Mouse (Mus musculus) kidney, embryonic 15.5 days (tissue): ENCODE results near the gene Ric8b. TPM values are rescaled to one million over a fixed set of nuclear protein-coding genes. Genes with fewer than 3 reads are reported as not detected.

ENCODE experiments used
- ATAC-seq: fragments of 200-750 bp; cut with Nextera tagmentation; replicated peaks from 2 replicates; pipeline ENCODE4 v1.8.0; 2017; ENCODE audit warnings: moderate TSS enrichment; ENCODE audit not compliant: low FRiP score
- H3K27ac ChIP-seq: fragments of 300-500 bp; sonication (generic); 2 replicates; pipeline ENCODE4 v1.5.1; 2015; ENCODE audit warnings: mild to moderate bottlenecking, inconsistent platforms
- H3K27me3 ChIP-seq: fragments of 300-500 bp; sonication (generic); 2 replicates; pipeline ENCODE4 v1.6.1; 2015; ENCODE audit warnings: inconsistent platforms
- H3K36me3 ChIP-seq: fragments of 300-500 bp; sonication (generic); 2 replicates; pipeline ENCODE4 v1.6.1; 2015; ENCODE audit warnings: inconsistent platforms
- H3K4me1 ChIP-seq: fragments of 300-500 bp; sonication (generic); 2 replicates; pipeline ENCODE4 v1.6.1; 2015; ENCODE audit warnings: inconsistent platforms
- H3K4me2 ChIP-seq: fragments of 300-500 bp; sonication (generic); 2 replicates; pipeline ENCODE4 v1.6.1; 2015; ENCODE audit warnings: moderate library complexity, mild to moderate bottlenecking, inconsistent platforms
- H3K4me3 ChIP-seq: fragments of 300-500 bp; sonication (generic); replicated peaks from 2 replicates; pipeline ENCODE4 v1.5.1; 2015; ENCODE audit warnings: mild to moderate bottlenecking, inconsistent platforms
- H3K9ac ChIP-seq: fragments of 300-500 bp; sonication (generic); 2 replicates; pipeline ENCODE4 v1.6.1; 2015; ENCODE audit warnings: mild to moderate bottlenecking, inconsistent platforms
- H3K9me3 ChIP-seq: fragments of 300-500 bp; sonication (generic); replicated peaks from 2 replicates; pipeline ENCODE4 v1.6.1; 2016; ENCODE audit warnings: inconsistent platforms
- WGBS: fragments of 180-500 bp; shearing (Covaris S2); methylation state at CpG from one replicate; pipeline ENCODE4 v1.1.7; 2015; ENCODE audit warnings: mixed read lengths; 5-methylcytosine and 5-hydroxymethylcytosine counted together
- polyA plus RNA-seq: library from polyadenylated mRNA; unstranded; fragments of >200 nt; fragmentation: Nextera tagmentation; extraction: Ambion mirVana; gene quantifications from 2 replicates; pipeline ENCODE4 v1.2.1, GENCODE M21; 2015

Gene Ric8b
- polyA plus RNA-seq, 1 experiment from 2014 or later = 23.3 TPM

DNA sequence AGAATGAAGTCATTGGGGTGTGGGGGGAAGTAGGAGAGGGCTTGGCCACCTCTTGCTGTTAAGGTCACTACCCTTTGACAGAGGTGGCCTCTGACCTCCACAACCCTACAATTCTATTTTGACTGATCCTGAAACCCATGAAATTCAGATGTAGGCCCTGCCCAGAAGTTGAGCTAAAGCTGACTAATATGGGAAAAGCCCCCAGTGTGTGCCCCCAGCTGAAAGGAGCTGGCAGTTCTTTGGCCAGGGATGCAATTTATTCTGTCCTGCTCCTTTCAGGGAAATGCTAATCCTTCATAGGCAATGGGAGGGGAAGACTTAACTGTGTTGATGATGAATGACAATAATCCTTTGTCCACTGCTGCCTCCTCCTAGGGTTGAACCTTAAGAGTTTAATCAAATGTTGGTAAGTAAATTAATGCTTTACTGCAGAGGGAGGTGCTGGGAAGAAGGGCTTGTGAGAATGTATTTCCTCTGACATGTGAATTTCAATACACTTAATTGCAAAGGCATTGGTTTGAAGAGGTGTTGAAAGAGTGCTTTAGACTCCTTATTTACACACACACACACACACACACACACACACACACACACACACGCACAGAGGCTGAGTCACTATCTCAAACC lies 6.5 kb upstream of the Ric8b start:
- H3K9ac ChIP-seq = no peak overlapping the region
- H3K9me3 ChIP-seq = no peaks in the 10 kb centered on the region
- H3K4me2 ChIP-seq = no peak overlapping the region
- 61% methylated on average over 1 of the region's 1 CpGs for WGBS
- peaks cover 7% of the 10 kb centered on the region; the same call in 1 of the 2 replicates for H3K4me1 ChIP-seq
- ATAC-seq = no peak
- H3K27ac ChIP-seq = no peak overlapping the region
- no peaks in the 10 kb centered on the region for H3K36me3 ChIP-seq
- H3K4me3 ChIP-seq = no peak overlapping the region
- H3K27me3 ChIP-seq = 0 out of 2 replicates have a peak, but pooled peaks cover 3% of the 10 kb centered on the region

GRCm38 (mm10) chr10:84913148-84913547 lies 4.3 kb upstream of the Ric8b start:
- no peak for ATAC-seq
- WGBS = 81% methylated on average over 1 of the region's 1 CpGs
- H3K4me2 ChIP-seq = no peak overlapping the region
- no peaks in the 10 kb centered on the region for H3K9me3 ChIP-seq
- H3K9ac ChIP-seq = no peak overlapping the region
- peaks cover 9% of the 10 kb centered on the region for H3K4me1 ChIP-seq
- H3K36me3 ChIP-seq = no peaks in the 10 kb centered on the region
- no peak overlapping the region for H3K27ac ChIP-seq
- no peaks in the 10 kb centered on the region for H3K27me3 ChIP-seq
- H3K4me3 ChIP-seq = no peak overlapping the region

GRCm38 (mm10) chr10:84915476-84915875 lies 1.9 kb upstream of the Ric8b start:
- no peak overlapping the region for H3K9ac ChIP-seq
- WGBS = 85% methylated on average over 6 of the region's 6 CpGs
- H3K9me3 ChIP-seq = no peaks in the 10 kb centered on the region

DNA sequence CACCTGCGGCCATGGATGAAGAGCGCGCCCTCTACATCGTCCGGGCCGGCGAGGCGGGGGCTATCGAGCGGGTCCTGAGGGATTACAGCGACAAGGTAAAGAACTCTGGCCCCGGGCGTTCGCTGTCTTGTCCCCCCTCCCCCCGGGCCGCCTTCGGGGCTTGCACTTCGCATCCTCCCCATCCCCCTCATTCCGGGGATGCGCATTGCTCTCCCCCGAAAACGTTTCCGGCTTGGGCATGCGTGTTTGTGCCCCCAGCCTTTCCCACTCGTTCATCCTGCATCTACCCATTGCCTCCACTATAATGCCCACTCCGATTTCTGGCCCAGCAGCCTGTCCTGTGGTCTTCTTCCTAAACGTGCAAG lies 297 bp downstream of the Ric8b start:
- ATAC-seq = peak; percentile 3; the same call in 1 of the 2 replicates
- Histone ChIP-seq H3K4me3 (peak overlapping the region; percentile 78), H3K27ac (peak overlapping the region; percentile 96), H3K9ac (peak overlapping the region; percentile 76), H3K36me3 (no peaks in the 10 kb centered on the region), H3K27me3 (no peaks in the 10 kb centered on the region), H3K4me2 (peak overlapping the region; percentile 78), H3K4me1 (peaks cover 26% of the 10 kb centered on the region), H3K9me3 (no peaks in the 10 kb centered on the region)
- WGBS = under 1% methylated on average over 19 of the region's 27 CpGs

More at GRCm38 (mm10) chr10:84915476-84915875, 1.9 kb upstream of the Ric8b start:
- Histone ChIP-seq H3K27me3 (no peaks in the 10 kb centered on the region), H3K36me3 (no peaks in the 10 kb centered on the region), H3K4me2 (no peak overlapping the region), H3K4me1 (peaks cover 22% of the 10 kb centered on the region), H3K4me3 (no peak overlapping the region), H3K27ac (no peak overlapping the region)
- no peak for ATAC-seq

- Histone ChIP-seq H3K4me1 (peaks cover 28% of the 10 kb centered on the region), H3K27ac (no peak overlapping the region), H3K9me3 (no peaks in the 10 kb centered on the region), H3K4me3 (no peak overlapping the region), H3K36me3 (peaks cover 33% of the 10 kb centered on the region), H3K9ac (no peak overlapping the region), H3K4me2 (no peak overlapping the region), H3K27me3 (no peaks in the 10 kb centered on the region)
- WGBS = 40% methylated on average over 7 of the region's 7 CpGs
- no peak for ATAC-seq
Measured at GRCm38 (mm10) chr10:84926336-84926735, 8.9 kb downstream of the Ric8b start.

- 85% methylated on average over 4 of the region's 4 CpGs for WGBS
Measured at GRCm38 (mm10) chr10:84926885-84927284, 9.5 kb downstream of the Ric8b start.

GRCm38 (mm10) chr10:84928465-84928864 lies 11.0 kb downstream of the Ric8b start:
- peaks cover 21% of the 10 kb centered on the region for H3K4me1 ChIP-seq
- H3K9ac ChIP-seq = no peak overlapping the region
- no peak for ATAC-seq
- H3K4me3 ChIP-seq = no peak overlapping the region
- H3K27ac ChIP-seq = no peak overlapping the region
- 84% methylated on average over 4 of the region's 4 CpGs for WGBS
- no peak overlapping the region for H3K4me2 ChIP-seq
- H3K9me3 ChIP-seq = no peaks in the 10 kb centered on the region
- H3K27me3 ChIP-seq = no peaks in the 10 kb centered on the region
- peaks cover 33% of the 10 kb centered on the region for H3K36me3 ChIP-seq

More at GRCm38 (mm10) chr10:84926885-84927284, 9.5 kb downstream of the Ric8b start:
- Histone ChIP-seq H3K9me3 (no peaks in the 10 kb centered on the region), H3K27me3 (no peaks in the 10 kb centered on the region), H3K4me3 (no peak overlapping the region), H3K9ac (no peak overlapping the region), H3K27ac (no peak overlapping the region), H3K36me3 (peaks cover 33% of the 10 kb centered on the region), H3K4me1 (peaks cover 28% of the 10 kb centered on the region), H3K4me2 (no peak overlapping the region)
- ATAC-seq = no peak

DNA sequence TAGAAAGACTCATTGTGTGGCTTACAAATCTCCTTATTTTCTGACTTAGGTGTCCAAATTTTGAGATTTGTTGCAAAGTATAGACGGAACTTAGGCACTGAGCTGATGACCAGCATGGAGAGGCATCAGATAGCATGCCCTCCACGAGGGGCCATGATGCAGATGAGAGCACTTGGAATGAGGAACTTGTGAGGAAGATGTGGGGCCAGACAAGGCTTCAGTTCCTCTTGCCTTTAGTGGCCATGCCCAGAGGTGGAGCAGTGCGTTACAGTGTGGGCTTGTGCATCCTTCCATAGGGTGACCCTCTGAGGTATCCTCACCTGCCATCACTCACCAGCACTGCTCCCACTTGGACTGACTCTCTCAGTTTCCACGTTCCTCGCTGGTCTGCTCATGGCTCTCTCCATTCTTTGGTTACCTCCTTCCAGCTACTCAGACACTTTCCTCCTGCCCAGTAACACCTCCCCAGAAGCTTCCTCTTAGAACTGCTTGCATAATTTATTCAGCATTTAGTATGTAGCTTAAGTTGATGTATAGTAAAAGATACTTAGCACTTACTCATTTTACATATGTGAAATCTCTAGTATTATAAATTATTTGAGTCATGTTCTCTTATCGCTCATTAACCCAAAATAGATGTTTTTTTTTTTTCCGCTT lies 18.3 kb downstream of the Ric8b start:
- Histone ChIP-seq H3K27me3 (no peaks in the 10 kb centered on the region), H3K4me2 (no peak overlapping the region), H3K4me1 (no peaks in the 10 kb centered on the region), H3K4me3 (no peak overlapping the region), H3K9ac (no peak overlapping the region), H3K9me3 (no peaks in the 10 kb centered on the region), H3K36me3 (no peaks in the 10 kb centered on the region), H3K27ac (no peak overlapping the region)
- WGBS = 81% methylated on average over 7 of the region's 7 CpGs
- ATAC-seq = no peak

GRCm38 (mm10) chr10:84936832-84937515 lies 19.6 kb downstream of the Ric8b start:
- Histone ChIP-seq H3K36me3 (no peaks in the 10 kb centered on the region), H3K4me1 (no peaks in the 10 kb centered on the region), H3K27ac (no peak overlapping the region), H3K4me2 (no peak overlapping the region), H3K9me3 (no peaks in the 10 kb centered on the region), H3K27me3 (no peaks in the 10 kb centered on the region), H3K9ac (no peak overlapping the region), H3K4me3 (no peak overlapping the region)
- 56% methylated on average over 4 of the region's 4 CpGs for WGBS
- ATAC-seq = no peak

DNA sequence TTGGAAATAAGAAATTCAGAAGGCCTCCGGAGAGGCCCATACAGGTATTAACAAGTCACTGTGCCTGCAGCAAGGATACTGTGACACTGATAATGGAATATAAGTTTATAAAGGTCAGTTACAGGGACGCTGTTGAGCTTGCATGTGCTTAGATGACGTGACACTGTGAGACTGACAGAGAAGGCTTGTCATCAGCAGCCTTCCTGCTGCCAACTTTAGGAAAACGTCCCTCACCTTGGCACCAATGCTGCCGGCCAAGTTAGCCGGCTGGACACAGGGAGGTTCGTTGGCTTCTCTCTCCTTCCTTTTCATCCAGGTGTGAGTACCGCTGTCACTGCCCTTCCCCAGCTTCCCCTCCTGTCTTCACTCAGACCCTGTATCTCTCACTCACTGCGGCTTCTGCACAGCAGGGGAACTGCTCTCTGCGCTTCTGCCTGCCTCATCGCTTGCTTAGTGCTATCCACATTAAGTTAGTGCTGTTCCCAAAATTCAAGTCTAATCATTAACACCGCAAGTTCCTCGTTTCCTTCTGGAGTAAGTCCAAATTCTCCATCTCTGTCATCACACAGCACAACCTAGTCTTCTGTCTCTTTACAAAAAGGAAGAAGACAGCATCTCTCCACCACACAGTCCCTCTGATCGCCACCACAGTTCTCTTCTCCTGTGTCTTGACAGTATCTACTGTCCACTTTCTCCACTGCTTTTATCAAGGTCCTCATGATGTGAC lies 20.8 kb downstream of the Ric8b start:
- H3K27me3 ChIP-seq = no peaks in the 10 kb centered on the region
- no peak for ATAC-seq
- 81% methylated on average over 14 of the region's 14 CpGs for WGBS
- no peaks in the 10 kb centered on the region for H3K4me1 ChIP-seq
- H3K9me3 ChIP-seq = no peaks in the 10 kb centered on the region
- H3K36me3 ChIP-seq = no peaks in the 10 kb centered on the region
- H3K4me3 ChIP-seq = no peak overlapping the region
- no peak overlapping the region for H3K4me2 ChIP-seq
- no peak overlapping the region for H3K27ac ChIP-seq
- H3K9ac ChIP-seq = no peak overlapping the region

- WGBS = 89% methylated on average over 5 of the region's 5 CpGs
- ATAC-seq = no peak
- no peaks in the 10 kb centered on the region for H3K4me1 ChIP-seq
- H3K9ac ChIP-seq = no peak overlapping the region
- no peak overlapping the region for H3K4me2 ChIP-seq
- H3K9me3 ChIP-seq = no peaks in the 10 kb centered on the region
- no peak overlapping the region for H3K4me3 ChIP-seq
- no peaks in the 10 kb centered on the region for H3K27me3 ChIP-seq
- H3K36me3 ChIP-seq = 0 out of 2 replicates have a peak, but pooled peaks cover 4% of the 10 kb centered on the region
- H3K27ac ChIP-seq = no peak overlapping the region
Measured at GRCm38 (mm10) chr10:84938886-84939285, 21.5 kb downstream of the Ric8b start.

- ATAC-seq = no peak
- WGBS = 74% methylated on average over 1 of the region's 1 CpGs
- 0 out of 2 replicates have a peak, but pooled peaks cover 7% of the 10 kb centered on the region for H3K36me3 ChIP-seq
- no peaks in the 10 kb centered on the region for H3K27me3 ChIP-seq
- H3K9me3 ChIP-seq = no peaks in the 10 kb centered on the region
- no peaks in the 10 kb centered on the region for H3K4me1 ChIP-seq
- H3K9ac ChIP-seq = no peak overlapping the region
- no peak overlapping the region for H3K4me2 ChIP-seq
- H3K27ac ChIP-seq = no peak overlapping the region
- no peak overlapping the region for H3K4me3 ChIP-seq
Measured at GRCm38 (mm10) chr10:84940356-84940755, 22.9 kb downstream of the Ric8b start.
